Mouse (Mus musculus) frontal cortex, postnatal 10 days (tissue): Measurements from ENCODE around the gene Ccdc84.
"Not testable (repeated sequence)": the region's sequence is repeated elsewhere in the genome, so short reads cannot be mapped to it uniquely, and the experiment has no call there.

Experiments
- DNase-seq, 2 experiments: peaks; one replicate each; pipeline ENCODE4 v3.0.0; 2022; ENCODE audit warnings: low spot score in 2 of 2, mixed read lengths in 1 of 2

Ccdc84 gene

GRCm38 (mm10) chr9:44361931-44362330 is 56.4 kb downstream of the Ccdc84 start:
- not testable (repeated sequence) for DNase-seq

GRCm38 (mm10) chr9:44361190-44361917 is 57.0 kb downstream of the Ccdc84 start, which contains the start of gene Vps11:
Vps11 (minus strand) TSS chr9:44361670.
- peak; percentile 90 to 93 for DNase-seq
